Mouse (Mus musculus) CH12.LX (cell line): ENCODE data around the gene Mpped1.

ENCODE experiments used
- CTCF ChIP-seq, 2 experiments: IDR thresholded peaks in 1 of 2; conservative IDR thresholded peaks in 1 of 2; 2 replicates each; pipeline ENCODE4 v1.5.1; 2011 to 2012; ENCODE audit warnings: low read depth in 2 of 2, low read length in 2 of 2, improper control_type of control experiment in 1 of 2, inconsistent platforms in 1 of 2, mild to moderate bottlenecking in 1 of 2, moderate library complexity in 1 of 2
- ELF1 ChIP-seq: IDR thresholded peaks from 2 replicates; pipeline ENCODE4 v1.6.1; 2014; ENCODE audit warnings: low read depth, mild to moderate bottlenecking, inconsistent platforms, low read length, improper control_type of control experiment
- GABPA ChIP-seq: IDR thresholded peaks from 2 replicates; pipeline ENCODE4 v1.6.1; 2012; ENCODE audit warnings: low read depth, low read length, improper control_type of control experiment, inconsistent platforms; ENCODE audit not compliant: insufficient replicate concordance
- HCFC1 ChIP-seq: IDR thresholded peaks from 2 replicates; pipeline ENCODE4 v1.6.1; 2012; ENCODE audit warnings: low read depth, mild to moderate bottlenecking, inconsistent platforms, low read length, improper control_type of control experiment
- MXI1 ChIP-seq: IDR thresholded peaks from 2 replicates; pipeline ENCODE4 v1.6.1; 2011; ENCODE audit warnings: mild to moderate bottlenecking, low read depth, low read length, improper control_type of control experiment
- POLR2A ChIP-seq: IDR thresholded peaks from 2 replicates; pipeline ENCODE4 v1.6.1; 2011; ENCODE audit warnings: low read depth, mild to moderate bottlenecking, improper control_type of control experiment, low read length
- RAD21 ChIP-seq: IDR thresholded peaks from 2 replicates; pipeline ENCODE4 v1.6.1; 2011; ENCODE audit warnings: low read depth, mild to moderate bottlenecking, low read length, improper control_type of control experiment, moderate library complexity
- TBP ChIP-seq: conservative IDR thresholded peaks from 2 replicates; pipeline ENCODE4 v1.6.1; 2011; ENCODE audit warnings: low read depth, low read length, improper control_type of control experiment
- USF1 ChIP-seq: IDR thresholded peaks from 2 replicates; pipeline ENCODE4 v1.6.1; 2014; ENCODE audit warnings: low read depth, mild to moderate bottlenecking, inconsistent platforms, low read length, improper control_type of control experiment
- ZC3H11A ChIP-seq: IDR thresholded peaks from 2 replicates; pipeline ENCODE4 v1.6.1; 2012; ENCODE audit warnings: low read depth, mild to moderate bottlenecking, inconsistent platforms, low read length, improper control_type of control experiment
- ZKSCAN1 ChIP-seq: IDR thresholded peaks from 2 replicates; pipeline ENCODE4 v1.6.1; 2012; ENCODE audit warnings: low read depth, inconsistent platforms, low read length, improper control_type of control experiment, borderline replicate concordance

GRCm38 (mm10) chr15:83779387-83779786 lies at the start of gene Mpped1:
- TF ChIP-seq ZKSCAN1 (no peak), ELF1 (no peak), ZC3H11A (no peak), MXI1 (no peak), GABPA (no peak), RAD21 (no peak), CTCF (conservative IDR thresholded peaks at IDR 0.05 in 1 of 2, IDR thresholded peaks at IDR 0.05 in 1 of 2; ENCODE audit: low read depth in 2 of 2, low read length in 2 of 2) (no peak), USF1 (no peak), POLR2A (no peak), TBP (no peak), HCFC1 (no peak)
